36 mouse cellular contexts compared by ENCODE assay signal in genomic region chr1:40124237-40124636, GRCm38 (mm10). TPM values are rescaled to one million over a fixed set of nuclear protein-coding genes. Genes with fewer than 3 reads are reported as not detected.
"Had no signal": no experiment of that assay in that cellular context is flagged by ENCODE, and none has a peak within 500 bp of the region (broad histone marks: within the 10 kb centered on the region; RNA-seq: fewer than 3 reads in every experiment).

No protein-coding gene starts in this region.

- H3K9ac ChIP-seq: limb, embryonic 12.5 days; limb, embryonic 13.5 days; limb, embryonic 15.5 days; liver, embryonic 12.5 days; liver, embryonic 13.5 days; liver, embryonic 14.5 days; liver, embryonic 15.5 days; lung, embryonic 14.5 days; lung, embryonic 15.5 days; midbrain, embryonic 12.5 days; midbrain, embryonic 13.5 days; midbrain, embryonic 15.5 days; neural tube, embryonic 12.5 days; neural tube, embryonic 13.5 days had no signal

- H3K4me1 ChIP-seq: limb, embryonic 10.5 days; limb, embryonic 12.5 days; limb, embryonic 13.5 days; limb, embryonic 15.5 days; liver, embryonic 12.5 days; liver, embryonic 13.5 days; liver, embryonic 15.5 days; lung, embryonic 15.5 days; megakaryocyte, embryonic 14.5 days; midbrain, embryonic 10.5 days; midbrain, embryonic 12.5 days; midbrain, embryonic 13.5 days; midbrain, embryonic 15.5 days; neural tube, embryonic 12.5 days; neural tube, embryonic 13.5 days had no signal

- H3K36me3 ChIP-seq: limb, embryonic 10.5 days; limb, embryonic 12.5 days; limb, embryonic 13.5 days; limb, embryonic 15.5 days; liver, embryonic 12.5 days; liver, embryonic 13.5 days; liver, embryonic 15.5 days; lung, embryonic 15.5 days; midbrain, embryonic 10.5 days; midbrain, embryonic 12.5 days; midbrain, embryonic 13.5 days; midbrain, embryonic 15.5 days; neural tube, embryonic 12.5 days; neural tube, embryonic 13.5 days had no signal

- H3K27me3 ChIP-seq: limb, embryonic 12.5 days; limb, embryonic 13.5 days; limb, embryonic 15.5 days; liver, embryonic 12.5 days; liver, embryonic 13.5 days; liver, embryonic 15.5 days; lung, embryonic 15.5 days; midbrain, embryonic 12.5 days; midbrain, embryonic 13.5 days; midbrain, embryonic 15.5 days; neural tube, embryonic 12.5 days; neural tube, embryonic 13.5 days had no signal

- H3K4me2 ChIP-seq: limb, embryonic 12.5 days; limb, embryonic 13.5 days; limb, embryonic 15.5 days; liver, embryonic 11.5 days; liver, embryonic 12.5 days; liver, embryonic 13.5 days; liver, embryonic 15.5 days; lung, embryonic 14.5 days; lung, embryonic 15.5 days; midbrain, embryonic 11.5 days; midbrain, embryonic 12.5 days; midbrain, embryonic 13.5 days; midbrain, embryonic 15.5 days; neural tube, embryonic 12.5 days; neural tube, embryonic 13.5 days had no signal

- ATAC-seq: liver, embryonic 12.5 days; lung, postnatal 0 days; midbrain, embryonic 13.5 days; midbrain, embryonic 15.5 days; midbrain, embryonic 16.5 days had no signal

- H3K4me3 ChIP-seq: limb, embryonic 10.5 days; limb, embryonic 12.5 days; limb, embryonic 13.5 days; limb, embryonic 15.5 days; liver, embryonic 12.5 days; liver, embryonic 13.5 days; liver, embryonic 15.5 days; lung, embryonic 15.5 days; megakaryocyte, embryonic 14.5 days; midbrain, embryonic 10.5 days; midbrain, embryonic 12.5 days; midbrain, embryonic 13.5 days; midbrain, embryonic 15.5 days; myocyte; neural tube, embryonic 12.5 days; neural tube, embryonic 13.5 days had no signal

- H3K9me3 ChIP-seq: limb, embryonic 10.5 days; limb, embryonic 12.5 days; limb, embryonic 13.5 days; limb, embryonic 15.5 days; liver, embryonic 12.5 days; liver, embryonic 13.5 days; liver, embryonic 15.5 days; lung, embryonic 15.5 days; megakaryocyte, embryonic 14.5 days; midbrain, embryonic 10.5 days; midbrain, embryonic 12.5 days; midbrain, embryonic 13.5 days; midbrain, embryonic 15.5 days; neural tube, embryonic 12.5 days; neural tube, embryonic 13.5 days had no signal

- DNase-seq: left cerebral cortex, postnatal 4 days; liver, embryonic 13.5 days; lung, adult 18-20 months; lung, adult 2 months; lung, embryonic 14.5 days; lung, postnatal 10 days; lung, postnatal 14 days; lung, postnatal 36 days; lung, postnatal 4 days; midbrain, embryonic 14.5 days had no signal

- H3K27ac ChIP-seq: limb, embryonic 10.5 days; limb, embryonic 12.5 days; limb, embryonic 13.5 days; limb, embryonic 15.5 days; liver, embryonic 12.5 days; liver, embryonic 13.5 days; liver, embryonic 14.5 days; liver, embryonic 15.5 days; lung, embryonic 15.5 days; macrophage; midbrain, embryonic 10.5 days; midbrain, embryonic 12.5 days; midbrain, embryonic 13.5 days; midbrain, embryonic 15.5 days; neural tube, embryonic 12.5 days; neural tube, embryonic 13.5 days had no signal

RNA-seq across cellular contexts. Expression of gene Il1r2, which starts 50.4 kb away (rescaled TPM):
- total RNA-seq: left cerebral cortex, postnatal 25 days; left cerebral cortex, postnatal 36 days; liver, adult 2 months; midbrain, postnatal 0 days had no signal
- polyA plus RNA-seq: midbrain, embryonic 12.5 days; neural tube, embryonic 11.5 days had no signal
